Mouse (Mus musculus) liver, adult 2 months (tissue): ENCODE measurements at regions not wholly inside any gene's neighbourhood (a gene's known extent, or its start where the extent isn't known, plus 50 kb on each side); places are given as distances from the start of the nearest gene placed in this dataset.

Experiments used
- CTCF ChIP-seq: fragments of 200-500 bp; IDR thresholded peaks from 2 replicates; pipeline ENCODE4 v1.5.1; 2011; ENCODE audit warnings: low read depth, low read length, control low read depth
- POLR2A ChIP-seq: fragments of 200-500 bp; IDR thresholded peaks from 2 replicates; pipeline ENCODE4 v1.6.1; 2011; ENCODE audit warnings: low read length, control low read depth; ENCODE audit not compliant: insufficient read depth; ENCODE audit errors: extremely low read depth

- no peak for TF ChIP-seq CTCF
- no peak for TF ChIP-seq POLR2A
These were observed 986.2 kb downstream of the Fam19a2 start for GRCm38 (mm10) chr10:124250004-124250403.
